Mouse (Mus musculus) intestine, embryonic 16.5 days (tissue): ENCODE measurements around the gene Slc22a22. TPM values are rescaled to one million over a fixed set of nuclear protein-coding genes. Genes with fewer than 3 reads are reported as not detected.

ENCODE experiments used
- ATAC-seq: fragments of 200-750 bp; cut with Nextera tagmentation; 2 replicates; pipeline ENCODE4 v1.8.0; 2017; ENCODE audit warnings: moderate TSS enrichment, moderate library complexity
- H3K27ac ChIP-seq: fragments of 300-500 bp; sonication (generic); 2 replicates; pipeline ENCODE4 v1.5.1; 2014; ENCODE audit warnings: mild to moderate bottlenecking, low read length
- H3K27me3 ChIP-seq: fragments of 300-500 bp; sonication (generic); replicated peaks from 2 replicates; pipeline ENCODE4 v1.6.1; 2014; ENCODE audit warnings: low read length, control low read depth, mixed read lengths; ENCODE audit not compliant: control insufficient read depth, insufficient read depth
- H3K36me3 ChIP-seq: fragments of 300-500 bp; sonication (generic); 2 replicates; pipeline ENCODE4 v1.6.1; 2014; ENCODE audit warnings: low read length, control low read depth; ENCODE audit not compliant: control insufficient read depth, insufficient read depth
- H3K4me1 ChIP-seq: fragments of 300-500 bp; sonication (generic); 2 replicates; pipeline ENCODE4 v1.6.1; 2014; ENCODE audit warnings: low read length, control low read depth, mixed read lengths; ENCODE audit not compliant: control insufficient read depth, insufficient read depth
- H3K4me2 ChIP-seq: fragments of 300-500 bp; sonication (generic); 2 replicates; pipeline ENCODE4 v1.6.1; 2014; ENCODE audit warnings: low read depth, low read length, control low read depth
- H3K4me3 ChIP-seq: fragments of 300-500 bp; sonication (generic); 2 replicates; pipeline ENCODE4 v1.5.1; 2014; ENCODE audit warnings: mild to moderate bottlenecking, low read length
- H3K9ac ChIP-seq: fragments of 300-500 bp; sonication (generic); 2 replicates; pipeline ENCODE4 v1.6.1; 2014; ENCODE audit warnings: low read depth, low read length
- H3K9me3 ChIP-seq: fragments of 300-500 bp; sonication (generic); 2 replicates; pipeline ENCODE4 v1.6.1; 2016; ENCODE audit warnings: low read length, control low read depth; ENCODE audit not compliant: control insufficient read depth
- WGBS: fragments of 180-500 bp; shearing (Covaris S2); extraction: QIAGEN DNeasy Blood & Tissue Kit; methylation state at CpG from one replicate; pipeline ENCODE4 v1.1.7; 2014; 5-methylcytosine and 5-hydroxymethylcytosine counted together
- polyA plus RNA-seq: library from polyadenylated mRNA; unstranded; fragments of >200 nt; fragmentation: Nextera tagmentation; extraction: Ambion mirVana; gene quantifications from 2 replicates; pipeline ENCODE4 v1.2.1, GENCODE M21; 2015

The Slc22a22 gene
- polyA plus RNA-seq, 1 experiment from 2014 or later, result not detected

DNA sequence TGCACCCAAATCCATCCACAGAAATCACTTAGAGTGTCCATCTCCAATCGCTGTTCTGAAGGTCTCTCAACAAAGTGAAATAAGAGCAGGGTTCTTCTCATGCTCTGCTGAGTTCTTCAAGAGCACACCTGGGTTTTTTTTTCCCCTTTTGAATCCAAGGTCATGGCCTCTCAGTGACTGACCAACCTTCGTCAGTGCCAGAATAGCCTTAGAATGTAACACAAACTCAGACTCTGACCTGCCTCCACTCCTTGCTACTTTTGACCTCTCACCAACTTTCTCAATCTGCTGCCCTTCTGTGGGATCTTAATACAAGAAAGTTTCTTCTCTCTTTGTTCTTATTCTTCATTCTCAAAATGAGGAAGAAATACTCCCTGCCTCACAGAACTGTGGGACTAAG is 18.7 kb upstream of the Slc22a22 start:
- 89% methylated on average over 2 of the region's 2 CpGs for WGBS
- Histone ChIP-seq H3K9ac (no peak overlapping the region), H3K27me3 (no peaks in the 10 kb centered on the region), H3K36me3 (no peaks in the 10 kb centered on the region), H3K4me1 (no peaks in the 10 kb centered on the region), H3K4me2 (no peak overlapping the region), H3K9me3 (no peaks in the 10 kb centered on the region), H3K4me3 (no peak overlapping the region), H3K27ac (no peak overlapping the region)
- no peak for ATAC-seq

DNA sequence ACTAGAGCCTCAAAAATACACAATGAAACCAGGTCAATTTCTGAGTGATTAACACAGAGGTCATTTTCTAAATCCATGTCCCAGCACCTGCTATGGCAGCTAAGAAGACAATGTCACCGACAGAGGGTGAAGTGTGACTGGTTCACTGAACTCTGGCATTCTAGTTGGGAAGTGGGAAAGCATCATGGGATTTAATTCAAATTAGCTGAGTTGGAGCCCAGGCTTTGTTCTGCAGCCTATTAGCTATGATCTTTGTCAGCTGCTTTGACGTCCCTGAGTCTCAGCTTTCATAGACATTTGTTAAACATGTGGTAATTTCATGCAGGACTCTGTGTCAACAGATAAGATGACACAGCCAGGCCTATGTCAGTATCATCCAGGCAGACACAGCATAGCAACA is 5.1 kb upstream of the Slc22a22 start:
- no peak for ATAC-seq
- 43% methylated on average over 2 of the region's 2 CpGs for WGBS

DNA sequence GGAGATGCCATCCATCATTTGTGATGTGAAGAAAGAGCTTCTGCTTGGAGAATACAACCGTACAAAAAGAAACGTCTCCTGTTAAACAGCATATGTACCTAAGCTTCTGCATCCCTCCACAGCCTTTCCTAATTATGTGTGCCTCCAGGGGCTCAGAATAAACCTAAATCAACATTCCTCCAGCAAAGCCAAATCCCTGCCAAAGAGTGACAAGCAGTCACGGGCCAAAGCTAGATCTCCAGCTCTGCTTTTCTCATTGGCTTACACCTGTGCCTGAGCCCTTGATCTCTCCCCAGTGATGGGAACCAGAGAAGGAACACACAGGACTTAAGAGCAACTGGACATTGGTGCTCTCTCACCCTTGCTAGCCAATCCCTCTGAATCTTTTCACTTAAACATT is 5.8 kb downstream of the Slc22a22 start:
- H3K27me3 ChIP-seq, result no peaks in the 10 kb centered on the region
- no peak overlapping the region for H3K4me3 ChIP-seq
- H3K27ac ChIP-seq, result no peak overlapping the region
- no peak overlapping the region for H3K9ac ChIP-seq
- no peak for ATAC-seq
- H3K36me3 ChIP-seq, result no peaks in the 10 kb centered on the region
- no peak overlapping the region for H3K4me2 ChIP-seq
- no peaks in the 10 kb centered on the region for H3K4me1 ChIP-seq
- H3K9me3 ChIP-seq, result no peaks in the 10 kb centered on the region
- WGBS, result 63% methylated on average over 3 of the region's 3 CpGs

More for the DNA sequence above, 5.1 kb upstream of the Slc22a22 start:
- no peaks in the 10 kb centered on the region for H3K36me3 ChIP-seq
- no peak overlapping the region for H3K9ac ChIP-seq
- no peak overlapping the region for H3K27ac ChIP-seq
- H3K4me3 ChIP-seq, result no peak overlapping the region
- no peak overlapping the region for H3K4me2 ChIP-seq
- H3K4me1 ChIP-seq, result no peaks in the 10 kb centered on the region
- no peaks in the 10 kb centered on the region for H3K27me3 ChIP-seq
- H3K9me3 ChIP-seq, result no peaks in the 10 kb centered on the region

DNA sequence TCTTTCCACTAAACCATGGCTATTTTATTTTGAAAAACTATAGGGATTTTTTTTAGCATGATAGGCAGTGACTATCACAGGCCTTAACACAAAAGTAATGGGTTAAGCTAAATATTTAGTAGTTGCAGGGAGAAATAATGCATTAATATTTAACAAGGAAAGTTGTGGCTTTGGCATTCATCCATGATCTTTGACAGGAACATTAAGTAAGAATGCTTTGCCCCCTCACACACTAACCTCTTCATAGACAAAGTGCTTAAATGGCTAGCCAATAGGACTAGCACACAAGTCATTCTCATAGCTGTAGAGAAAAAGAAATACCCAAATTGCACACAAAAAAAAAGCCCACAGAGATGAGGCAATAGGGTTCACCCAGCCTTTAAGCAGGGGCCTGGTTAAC is 11.4 kb downstream of the Slc22a22 start:
- Histone ChIP-seq H3K36me3 (no peaks in the 10 kb centered on the region), H3K9ac (no peak overlapping the region), H3K4me2 (no peak overlapping the region), H3K9me3 (no peaks in the 10 kb centered on the region), H3K4me3 (no peak overlapping the region), H3K27ac (no peak overlapping the region), H3K4me1 (no peaks in the 10 kb centered on the region), H3K27me3 (no peaks in the 10 kb centered on the region)
- no peak for ATAC-seq

DNA sequence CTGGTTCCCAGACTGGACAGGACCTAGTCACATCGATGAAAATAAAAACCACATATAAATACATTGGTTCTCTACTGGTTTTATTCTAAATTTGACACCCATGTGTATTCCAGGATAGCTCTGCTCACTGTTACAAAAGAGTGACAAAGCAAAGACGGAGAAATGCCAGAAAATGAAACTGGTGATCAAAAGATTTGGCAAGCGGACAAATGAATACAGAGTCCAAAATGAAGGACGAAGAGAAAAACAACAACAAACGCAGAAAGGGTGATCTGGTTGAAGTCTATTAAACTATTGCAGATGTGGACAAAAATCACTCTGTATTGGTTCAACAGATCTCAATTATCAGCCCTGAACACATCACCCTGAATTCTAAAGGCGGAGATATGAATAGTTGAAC is 12.4 kb downstream of the Slc22a22 start:
- H3K4me1 ChIP-seq, result no peaks in the 10 kb centered on the region
- H3K27me3 ChIP-seq, result no peaks in the 10 kb centered on the region
- no peak overlapping the region for H3K9ac ChIP-seq
- no peaks in the 10 kb centered on the region for H3K36me3 ChIP-seq
- H3K27ac ChIP-seq, result no peak overlapping the region
- no peak overlapping the region for H3K4me2 ChIP-seq
- no peak for ATAC-seq
- no peak overlapping the region for H3K4me3 ChIP-seq
- 78% methylated on average over 6 of the region's 6 CpGs for WGBS
- H3K9me3 ChIP-seq, result no peaks in the 10 kb centered on the region

DNA sequence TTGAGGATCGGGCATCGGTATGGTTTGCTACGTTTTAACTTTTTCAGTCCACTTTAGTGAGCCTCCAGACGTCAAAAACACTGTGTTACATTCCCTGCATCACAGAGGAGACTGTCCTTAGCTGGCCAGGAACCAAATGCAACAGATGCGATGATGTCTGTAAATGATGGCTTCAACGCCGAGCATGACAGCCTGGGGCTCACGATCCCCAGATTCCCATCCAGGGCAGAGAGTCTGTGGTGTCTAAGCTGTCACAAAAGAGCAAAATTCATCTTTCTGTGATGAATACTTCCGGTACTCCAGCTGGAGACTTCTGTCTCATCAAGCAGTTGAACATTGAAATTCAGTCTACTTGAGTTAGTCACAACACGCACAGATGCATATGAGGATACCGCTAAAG is 13.4 kb downstream of the Slc22a22 start:
- no peak overlapping the region for H3K27ac ChIP-seq
- WGBS, result 71% methylated on average over 11 of the region's 11 CpGs
- H3K9ac ChIP-seq, result no peak overlapping the region
- ATAC-seq, result no peak
- H3K36me3 ChIP-seq, result no peaks in the 10 kb centered on the region
- H3K4me3 ChIP-seq, result no peak overlapping the region
- H3K4me1 ChIP-seq, result no peaks in the 10 kb centered on the region
- H3K27me3 ChIP-seq, result no peaks in the 10 kb centered on the region
- H3K9me3 ChIP-seq, result no peaks in the 10 kb centered on the region
- no peak overlapping the region for H3K4me2 ChIP-seq

DNA sequence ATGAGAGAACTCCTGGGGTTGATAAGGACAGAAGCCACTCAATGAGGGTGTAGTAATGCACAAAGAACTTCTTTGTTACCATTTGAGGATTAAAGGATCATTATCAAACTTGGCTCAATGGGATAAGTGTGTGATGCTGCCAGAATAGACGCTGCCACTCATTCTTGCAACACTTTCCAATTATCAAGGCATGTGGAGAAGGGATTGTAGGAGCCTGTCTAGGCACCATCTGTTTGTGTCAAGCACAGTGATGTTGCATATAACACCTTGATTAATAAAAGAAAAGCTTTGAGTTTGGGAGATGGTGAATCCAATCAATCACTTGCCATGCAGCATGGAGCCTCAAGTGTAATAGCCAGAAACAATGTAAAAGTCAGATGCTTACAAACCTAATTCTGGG is 16.1 kb downstream of the Slc22a22 start:
- H3K36me3 ChIP-seq, result no peaks in the 10 kb centered on the region
- no peak overlapping the region for H3K4me3 ChIP-seq
- H3K27ac ChIP-seq, result no peak overlapping the region
- no peak overlapping the region for H3K9ac ChIP-seq
- no peaks in the 10 kb centered on the region for H3K9me3 ChIP-seq
- no peaks in the 10 kb centered on the region for H3K27me3 ChIP-seq
- no peaks in the 10 kb centered on the region for H3K4me1 ChIP-seq
- H3K4me2 ChIP-seq, result no peak overlapping the region
- no peak for ATAC-seq
- WGBS, result 54% methylated on average over 1 of the region's 1 CpGs

DNA sequence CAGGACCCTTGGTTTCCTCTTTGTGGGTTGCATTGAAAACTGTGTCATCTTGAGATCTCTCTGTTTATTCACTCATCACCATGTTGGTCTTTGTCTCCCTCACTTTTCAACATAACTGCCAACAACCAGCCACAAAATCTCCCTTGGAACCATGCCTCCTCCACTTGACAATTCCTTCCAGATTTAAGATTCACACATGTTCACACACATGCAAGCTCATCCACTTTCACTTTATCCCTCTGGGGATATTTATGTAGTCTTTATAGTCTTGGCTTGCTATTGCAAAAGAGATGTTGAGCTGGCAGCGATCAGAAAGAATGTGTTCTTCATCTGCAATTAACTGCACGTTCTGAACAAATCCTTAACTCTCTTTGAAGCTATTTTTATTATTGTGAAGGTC is 20.1 kb downstream of the Slc22a22 start:
- Histone ChIP-seq H3K36me3 (no peaks in the 10 kb centered on the region), H3K27me3 (no peaks in the 10 kb centered on the region), H3K4me1 (no peaks in the 10 kb centered on the region), H3K9me3 (no peaks in the 10 kb centered on the region), H3K4me2 (no peak overlapping the region), H3K9ac (no peak overlapping the region), H3K27ac (no peak overlapping the region), H3K4me3 (no peak overlapping the region)
- WGBS, result 51% methylated on average over 2 of the region's 2 CpGs
- ATAC-seq, result no peak

DNA sequence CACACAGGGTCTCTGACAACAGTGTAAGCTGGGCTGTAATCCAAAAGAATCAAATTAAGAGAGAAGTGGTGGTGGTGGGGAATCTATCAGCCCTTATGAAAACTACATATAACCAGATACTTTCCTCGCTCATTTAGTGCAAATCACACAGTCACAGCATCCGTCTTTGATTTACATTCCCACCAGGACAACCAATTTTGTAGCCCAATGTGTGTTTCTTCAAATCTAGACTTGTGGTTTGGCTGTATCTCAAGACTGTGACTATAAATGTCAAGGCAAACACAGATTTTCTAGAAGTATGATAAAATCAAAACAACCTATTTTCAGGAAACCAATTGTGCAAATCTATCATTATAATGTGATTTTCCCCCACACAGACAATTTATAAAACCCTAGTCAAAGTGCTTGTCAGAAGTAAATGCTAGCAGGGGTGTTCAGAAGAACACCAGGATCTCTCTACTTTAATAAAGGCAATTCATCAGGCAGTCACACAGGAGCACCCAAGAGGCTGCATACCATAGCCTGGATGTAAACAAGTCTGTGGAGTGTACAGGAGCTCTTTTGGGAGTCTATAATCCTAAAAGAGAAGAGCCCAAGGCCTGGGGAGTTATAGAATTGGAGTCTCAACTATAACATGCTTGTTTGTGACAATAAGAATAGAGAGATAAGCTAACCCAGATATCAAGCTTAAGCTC is 42.6 kb downstream of the Slc22a22 start:
- WGBS, result 63% methylated on average over 2 of the region's 2 CpGs
- no peak for ATAC-seq
- no peaks in the 10 kb centered on the region for H3K9me3 ChIP-seq
- H3K27ac ChIP-seq, result no peak overlapping the region
- no peak overlapping the region for H3K9ac ChIP-seq
- H3K27me3 ChIP-seq, result no peaks in the 10 kb centered on the region
- no peak overlapping the region for H3K4me3 ChIP-seq
- no peak overlapping the region for H3K4me2 ChIP-seq
- no peaks in the 10 kb centered on the region for H3K4me1 ChIP-seq
- no peaks in the 10 kb centered on the region for H3K36me3 ChIP-seq

DNA sequence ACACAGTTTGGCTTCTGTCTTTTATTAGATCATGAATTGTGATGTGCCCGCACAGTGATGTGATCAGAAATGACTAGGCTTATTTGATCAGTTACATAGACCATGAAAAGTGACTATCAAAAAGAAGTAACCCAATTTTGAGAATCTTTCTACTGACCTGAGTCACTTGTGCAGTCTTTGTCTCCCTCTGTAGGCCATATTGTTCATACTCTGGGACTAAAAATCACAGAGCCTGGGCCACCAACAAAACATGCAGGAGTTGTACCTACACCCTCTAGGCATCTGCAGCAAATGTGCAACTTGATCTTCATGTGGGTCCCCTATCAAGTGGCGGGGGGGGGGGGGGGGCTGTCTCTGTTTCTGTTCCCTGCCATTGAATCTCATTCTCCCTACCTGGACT is 68.9 kb downstream of the Slc22a22 start:
- Histone ChIP-seq H3K9ac (no peak overlapping the region), H3K36me3 (no peaks in the 10 kb centered on the region), H3K4me3 (no peak overlapping the region), H3K27me3 (no peaks in the 10 kb centered on the region), H3K4me2 (no peak overlapping the region), H3K27ac (no peak overlapping the region), H3K9me3 (no peaks in the 10 kb centered on the region), H3K4me1 (no peaks in the 10 kb centered on the region)
- WGBS, result 48% methylated on average over 2 of the region's 2 CpGs
- no peak for ATAC-seq
